Mouse (Mus musculus) liver, adult 2 months (tissue): ENCODE data around the gene Eif4a1.

Experiments used
- CTCF ChIP-seq: fragments of 200-500 bp; IDR thresholded peaks from 2 replicates; pipeline ENCODE4 v1.5.1; 2011; ENCODE audit warnings: low read depth, low read length, control low read depth
- POLR2A ChIP-seq: fragments of 200-500 bp; IDR thresholded peaks from 2 replicates; pipeline ENCODE4 v1.6.1; 2011; ENCODE audit warnings: low read length, control low read depth; ENCODE audit not compliant: insufficient read depth; ENCODE audit errors: extremely low read depth

- TF ChIP-seq CTCF (no peak), POLR2A (no peak)
Measured at GRCm38 (mm10) chr11:69661221-69661881, 10.9 kb downstream of the Eif4a1 start.
